Mouse (Mus musculus): ENCODE data around the gene Rora.

Rora gene

DNA sequence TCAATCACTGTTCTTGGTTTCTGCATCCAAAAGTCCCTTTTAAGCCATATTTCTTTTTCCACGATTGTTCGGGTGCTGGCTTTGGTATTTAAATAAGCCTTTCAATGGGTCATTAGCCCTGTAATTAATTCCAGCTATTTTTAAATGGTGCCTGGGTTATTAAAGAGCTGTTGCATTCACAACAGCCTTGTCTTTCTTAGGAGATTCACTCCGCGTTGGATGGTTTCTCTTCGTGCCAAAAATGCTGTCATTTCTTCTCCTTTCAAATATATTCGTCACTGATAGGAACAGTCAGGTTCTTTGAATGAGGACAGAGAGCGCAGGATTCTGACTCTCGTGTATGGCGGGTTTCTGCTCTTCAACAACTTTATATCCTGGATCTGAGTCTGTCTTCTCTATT, 673.5 kb downstream of the Rora start:
- DNase-seq: no peak

DNA sequence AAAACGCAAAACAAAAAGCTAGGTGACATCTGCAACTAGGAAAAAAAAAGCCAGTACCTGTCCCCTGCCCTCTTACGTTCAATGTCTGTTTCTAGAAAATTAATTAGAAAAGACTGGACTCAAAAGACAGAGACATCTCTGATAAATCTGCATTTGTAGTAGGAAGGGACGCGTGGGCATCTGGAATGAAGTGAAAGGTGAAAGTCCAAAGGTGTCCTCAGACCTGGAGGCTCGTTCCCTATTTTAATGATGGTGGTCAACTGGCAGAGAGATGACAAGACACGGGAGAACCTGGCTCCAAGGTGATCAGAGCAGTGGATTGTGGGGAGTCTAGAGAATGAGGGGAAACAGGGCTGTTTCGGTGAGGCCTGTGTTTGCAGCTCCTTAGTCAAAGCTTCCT, 674.0 kb downstream of the Rora start:
- DNase-seq: no peak

DNA sequence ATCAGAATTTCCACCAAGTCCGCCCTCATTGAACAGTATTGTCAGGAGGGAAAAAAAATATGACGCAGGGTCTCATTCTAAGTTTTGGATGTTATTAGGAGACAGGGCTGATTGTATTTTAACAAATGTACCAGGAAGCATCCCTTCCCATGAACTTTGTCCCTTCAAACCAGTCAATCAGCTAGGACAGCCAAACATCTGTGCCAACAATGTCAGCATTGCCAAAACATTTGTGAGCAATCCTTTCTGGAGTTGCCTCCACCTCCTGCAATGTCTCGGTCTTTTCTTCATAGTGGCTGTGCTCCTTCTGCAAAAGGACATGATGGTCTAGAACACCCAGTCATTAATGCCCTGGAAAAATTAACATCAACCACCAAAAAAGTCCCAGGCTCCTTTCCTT, 678.2 kb downstream of the Rora start:
- no peak for DNase-seq

DNA sequence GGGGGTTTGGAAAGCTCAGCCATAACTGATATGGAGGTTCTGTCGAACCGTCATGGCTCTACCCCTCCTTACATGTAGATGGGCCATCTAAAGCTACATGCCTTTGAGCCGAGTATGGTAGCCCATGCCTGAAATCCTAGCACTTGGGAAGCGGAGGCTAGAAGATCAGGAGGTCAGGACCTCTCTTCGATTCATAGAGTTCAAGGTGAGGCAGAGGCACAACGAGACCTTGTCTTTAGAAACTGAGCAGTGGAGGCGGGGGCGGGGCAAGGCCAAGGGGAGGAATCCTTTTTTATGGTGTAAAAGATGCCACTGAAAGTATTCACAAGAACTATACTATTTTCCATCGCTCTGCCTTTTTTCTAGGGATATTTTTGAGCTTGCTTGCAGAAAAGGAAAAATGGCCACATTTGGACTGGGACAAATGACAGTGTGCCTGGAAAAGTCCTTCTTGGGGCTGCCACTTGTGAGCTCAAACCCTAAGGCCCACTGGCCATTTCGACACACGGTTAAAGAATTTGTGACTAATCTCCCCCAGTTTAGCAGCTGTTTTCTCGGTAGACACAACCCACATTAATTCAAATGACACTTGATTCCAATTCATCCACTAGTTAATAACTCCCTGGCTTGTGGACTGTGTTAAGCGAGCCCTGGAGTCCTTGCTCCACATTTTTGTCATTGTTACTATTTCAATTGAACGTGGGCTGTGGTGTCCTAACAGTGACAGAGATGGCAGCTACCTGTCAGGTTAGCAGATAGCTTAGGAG, 679.4 kb downstream of the Rora start:
- no peak for DNase-seq

DNA sequence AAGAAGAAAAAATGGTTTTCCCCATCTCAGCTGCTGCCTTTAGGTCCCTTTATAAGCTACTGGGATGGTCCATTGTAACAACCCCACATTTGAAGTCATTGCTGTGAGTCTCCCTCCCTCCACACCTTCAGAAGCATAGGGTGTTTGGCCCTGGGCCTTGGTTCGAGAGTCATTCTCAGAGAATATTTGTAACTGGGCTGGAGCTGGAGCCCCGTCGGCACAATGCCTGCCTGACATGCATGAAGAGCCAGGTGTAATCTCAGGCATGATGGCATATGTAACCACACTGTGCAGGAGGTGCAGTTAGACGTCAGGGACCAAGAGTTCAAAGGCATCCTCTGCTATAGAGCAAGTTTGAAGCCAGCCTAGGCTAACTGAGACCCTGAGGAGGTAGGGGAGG, 680.1 kb downstream of the Rora start:
- no peak for DNase-seq

DNA sequence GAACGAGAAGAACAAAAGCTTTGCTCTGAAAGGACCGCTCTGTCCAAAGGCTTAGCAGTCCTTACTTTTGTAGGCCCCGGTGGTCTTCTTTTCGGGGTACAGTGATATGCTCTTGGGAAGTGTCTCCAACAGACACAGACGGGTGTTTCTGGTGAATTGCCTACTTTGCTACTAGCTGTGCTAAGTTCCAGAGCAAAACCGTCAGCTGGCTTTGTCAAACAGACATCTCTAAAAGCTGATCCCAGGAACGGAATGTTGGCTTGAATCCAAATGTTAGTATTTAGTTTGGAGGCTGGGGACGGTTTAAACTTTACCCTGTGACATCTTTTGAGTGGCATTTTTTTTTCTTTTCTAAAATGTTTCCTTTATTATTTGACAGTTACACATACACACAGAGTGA, 680.5 kb downstream of the Rora start:
- DNase-seq: no peak

DNA sequence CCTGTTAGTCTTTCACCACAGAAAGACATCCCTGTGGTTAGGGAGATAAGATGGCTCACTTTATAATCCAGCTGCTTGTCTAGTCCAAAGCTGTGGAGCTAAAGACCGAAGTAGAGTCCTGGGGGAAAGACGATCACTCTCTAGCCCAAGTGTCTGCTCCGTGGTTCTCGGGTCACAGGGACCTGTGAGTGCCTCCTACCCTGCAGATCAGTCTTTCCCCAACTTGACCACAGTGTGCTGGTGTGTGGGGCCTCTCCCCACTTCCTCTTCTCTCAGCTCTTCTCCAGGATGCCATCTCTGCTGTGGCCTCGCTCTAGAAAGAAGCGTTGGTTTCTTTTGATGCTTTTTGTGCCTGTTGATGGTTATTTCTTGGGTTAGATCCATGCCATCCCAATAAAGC, 682.5 kb downstream of the Rora start:
- no peak for DNase-seq

DNA sequence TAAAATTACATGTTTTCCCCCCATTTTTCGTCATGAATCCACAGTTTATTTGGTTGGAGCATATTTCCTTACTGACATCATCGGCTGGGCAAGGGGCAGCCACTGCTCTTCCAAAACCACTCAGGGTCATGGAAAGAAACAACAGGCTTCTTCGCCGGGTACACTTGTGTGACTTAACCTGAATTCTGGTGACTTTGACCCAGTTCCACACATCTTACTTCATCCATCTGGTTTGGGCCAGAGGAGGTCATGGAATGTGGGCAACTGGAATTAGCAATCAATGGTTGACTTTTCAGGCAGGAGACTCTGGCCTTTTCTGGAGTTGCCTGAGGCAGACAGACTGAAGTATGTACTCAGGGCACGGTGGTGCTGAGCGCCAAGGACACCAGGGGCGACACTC, 685.6 kb downstream of the Rora start:
- no peak for DNase-seq

DNA sequence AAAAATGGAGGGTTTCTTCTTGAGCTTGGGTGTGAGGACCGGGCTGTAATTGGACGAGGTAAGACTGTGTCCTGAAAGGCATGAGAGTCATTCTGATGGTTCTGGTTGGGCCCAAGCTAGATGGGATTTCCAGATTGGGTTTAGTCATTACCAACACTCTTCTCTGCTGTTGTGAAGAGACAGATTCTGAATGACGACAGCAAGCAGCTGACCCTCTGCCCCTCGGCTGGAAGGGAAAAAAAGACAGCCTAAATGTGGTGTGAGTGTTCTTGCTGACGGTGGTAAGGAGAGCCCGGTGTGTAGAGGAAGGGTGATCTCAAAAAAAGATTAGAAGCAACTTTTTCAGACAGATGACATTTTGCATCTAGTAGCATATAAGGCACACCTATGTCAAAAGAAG, 686.2 kb downstream of the Rora start:
- DNase-seq: no peak

DNA sequence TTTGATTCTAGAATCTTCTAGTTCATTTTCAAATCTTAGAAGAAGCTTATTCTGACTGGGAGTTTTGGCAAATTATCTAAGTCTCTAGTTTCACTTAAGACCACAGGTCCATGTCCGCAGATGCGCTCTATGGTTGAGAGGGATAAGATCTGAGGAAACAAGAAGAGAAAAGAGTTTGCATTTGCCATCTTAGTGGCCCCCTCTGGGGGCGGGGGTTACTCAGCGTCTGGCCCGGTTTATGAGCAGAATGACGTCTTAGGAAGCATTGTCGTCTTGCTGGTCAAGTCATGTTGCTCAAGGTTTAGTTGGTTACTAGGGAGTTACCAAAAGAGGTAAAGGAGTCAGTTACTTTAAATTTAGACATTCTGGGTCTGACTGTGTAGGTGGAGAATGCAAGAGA, 686.8 kb downstream of the Rora start:
- DNase-seq: no peak

DNA sequence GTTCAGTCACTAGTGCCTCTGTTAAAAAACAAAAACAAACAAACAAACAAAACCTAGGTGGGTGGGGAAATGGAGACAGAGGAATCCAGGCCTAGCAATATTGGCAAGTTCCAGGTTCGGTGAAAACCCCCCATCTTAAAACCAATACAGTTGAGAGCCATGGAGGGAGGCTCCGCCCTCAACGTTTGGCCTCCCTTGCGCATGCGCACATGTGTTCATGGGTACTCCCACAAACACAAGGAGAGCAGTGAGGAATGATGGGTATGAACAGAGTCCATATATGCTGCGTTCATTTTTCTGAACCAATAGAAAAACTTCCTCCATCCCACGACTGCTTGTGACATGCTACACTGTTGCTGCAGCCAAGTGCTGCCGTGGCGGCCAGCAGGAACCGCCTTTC, 690.3 kb downstream of the Rora start:
- no peak for DNase-seq

DNA sequence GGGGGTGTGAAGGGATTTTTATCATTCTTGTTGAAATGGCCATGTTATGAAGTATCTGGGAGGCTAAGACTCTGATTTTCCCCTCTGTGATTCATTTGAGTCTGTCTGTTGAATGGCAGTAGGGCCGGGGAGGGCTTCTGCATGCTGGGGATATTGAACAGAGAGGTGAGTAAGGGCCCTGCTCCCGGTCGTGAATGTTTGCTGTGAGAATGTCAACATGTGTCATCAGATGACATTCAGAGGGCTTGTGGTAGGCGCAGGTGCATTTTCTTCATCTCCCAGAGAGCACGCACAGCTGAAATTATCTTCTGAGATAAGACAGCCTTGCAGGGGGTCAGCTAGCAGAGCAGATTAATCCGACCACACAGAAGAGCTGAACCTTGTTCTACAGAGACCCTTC, 692.0 kb downstream of the Rora start:
- no peak for DNase-seq

DNA sequence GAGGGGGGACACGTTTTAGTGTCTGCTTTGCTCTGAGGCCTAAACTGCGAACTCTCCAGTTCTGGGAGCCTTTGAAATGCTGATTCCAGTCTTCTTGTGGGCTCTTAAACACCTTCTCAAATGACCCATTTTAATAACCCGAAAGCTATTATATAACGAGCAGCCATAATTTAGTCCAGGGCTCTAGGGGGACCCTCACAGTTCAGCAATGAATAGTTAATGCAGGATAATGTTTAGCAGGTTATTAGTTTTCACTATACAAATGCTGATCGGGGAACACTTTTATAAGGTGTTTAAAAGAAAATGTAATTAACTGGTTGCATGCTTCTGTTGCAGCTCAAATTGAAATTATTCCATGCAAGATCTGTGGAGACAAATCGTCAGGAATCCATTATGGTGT, 694.2 kb downstream of the Rora start:
- DNase-seq: no peak

DNA sequence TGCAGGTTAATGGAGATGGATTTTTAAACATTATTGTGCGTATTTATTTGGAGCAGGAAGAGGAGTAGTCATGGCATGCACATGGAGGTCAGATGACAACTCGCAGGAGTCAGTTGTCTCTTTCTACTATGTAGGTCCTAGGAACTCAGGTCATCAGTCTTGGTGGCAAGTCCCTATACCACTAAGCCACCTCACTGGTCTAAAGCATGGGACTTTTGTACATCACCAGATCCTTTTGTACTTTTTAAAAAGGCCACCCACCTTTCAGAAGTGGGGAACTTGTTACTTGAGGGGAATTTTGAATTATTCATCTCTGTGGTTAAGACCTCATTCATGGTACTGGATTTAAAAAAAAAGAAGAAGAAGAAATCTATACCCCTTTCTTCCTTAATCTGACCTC, 696.0 kb downstream of the Rora start:
- no peak for DNase-seq

DNA sequence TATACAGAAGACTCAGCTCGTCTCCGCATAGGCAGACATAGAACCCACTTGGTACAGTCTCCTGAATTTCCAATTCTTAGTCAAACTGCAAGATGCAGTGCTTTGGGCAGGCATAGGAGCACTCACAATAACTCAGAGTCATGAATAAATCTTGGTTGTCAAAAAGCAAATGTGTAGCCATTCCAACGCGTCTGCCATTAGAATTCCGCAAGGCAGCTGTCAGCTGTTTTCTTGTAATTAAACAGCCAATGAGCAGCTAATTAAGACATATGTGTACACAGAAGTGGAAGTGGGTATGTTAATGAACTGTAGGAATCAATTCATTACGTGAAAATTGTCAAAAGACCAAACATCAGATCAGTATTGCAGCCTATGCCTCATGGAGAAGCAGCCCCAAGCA, 700.6 kb downstream of the Rora start:
- DNase-seq: no peak

DNA sequence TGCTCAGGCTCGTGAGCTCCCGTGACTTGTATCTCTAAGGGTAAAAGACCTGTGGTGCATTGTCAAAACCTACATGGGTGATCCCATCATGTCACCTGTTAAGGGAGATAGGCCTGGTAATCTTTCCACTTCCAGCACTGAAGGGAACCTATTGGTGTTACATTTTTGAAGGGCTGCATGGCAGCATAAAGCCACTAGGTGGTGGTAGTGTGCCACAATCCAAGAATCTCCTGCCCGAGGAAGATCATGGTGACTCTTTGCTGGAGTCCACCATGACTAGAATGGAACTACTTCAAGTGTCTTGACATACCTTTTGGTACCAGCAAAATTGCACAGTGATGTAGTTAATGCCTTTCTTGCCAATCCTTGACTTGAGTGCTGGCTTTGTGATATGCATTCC, 704.2 kb downstream of the Rora start:
- DNase-seq: peak in 1 of 2 experiments; percentile 66

DNA sequence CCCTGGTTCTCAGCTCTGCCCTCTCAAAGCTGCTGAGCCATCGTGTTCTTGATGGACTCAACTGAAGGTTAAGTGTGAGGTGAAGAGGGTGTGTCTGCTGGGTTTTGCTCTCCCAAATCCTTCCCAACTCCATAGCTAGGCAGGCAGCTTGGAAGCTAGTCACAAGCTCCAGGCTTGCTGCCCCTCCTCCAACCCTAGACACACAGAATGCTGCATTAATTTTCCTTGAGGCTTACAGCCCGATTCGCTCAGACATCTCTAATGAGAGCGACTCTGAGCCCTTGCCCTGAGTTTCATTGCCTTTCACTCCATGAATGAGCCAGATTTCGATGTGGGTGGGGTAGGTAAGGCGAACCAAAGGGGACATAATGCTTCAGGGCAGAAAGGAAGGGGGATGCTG, 705.2 kb downstream of the Rora start:
- DNase-seq: no peak

DNA sequence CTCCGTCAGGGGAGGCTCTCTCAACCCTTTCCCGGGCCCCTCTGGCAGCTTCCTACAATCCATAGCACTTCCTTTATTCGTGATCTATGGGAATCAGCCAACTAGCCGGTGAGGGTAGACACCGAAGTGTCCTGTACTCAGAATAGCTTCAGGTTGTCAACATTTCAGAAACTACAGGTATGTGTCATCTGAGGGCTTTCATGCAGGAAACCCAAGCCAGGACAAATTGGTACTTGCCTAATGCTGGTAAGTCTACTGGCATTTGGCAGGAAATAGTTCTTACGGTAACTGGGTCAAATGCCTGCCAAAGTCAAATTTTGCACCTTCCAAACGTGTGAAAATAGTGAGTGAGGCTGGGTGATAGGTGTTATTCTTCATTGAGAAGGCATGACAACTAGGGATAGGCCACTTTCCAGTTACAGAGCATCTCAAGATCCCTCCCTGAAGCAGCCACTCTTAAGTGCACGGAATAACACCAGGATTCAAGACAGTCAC, 708.4 kb downstream of the Rora start:
- DNase-seq: no peak

DNA sequence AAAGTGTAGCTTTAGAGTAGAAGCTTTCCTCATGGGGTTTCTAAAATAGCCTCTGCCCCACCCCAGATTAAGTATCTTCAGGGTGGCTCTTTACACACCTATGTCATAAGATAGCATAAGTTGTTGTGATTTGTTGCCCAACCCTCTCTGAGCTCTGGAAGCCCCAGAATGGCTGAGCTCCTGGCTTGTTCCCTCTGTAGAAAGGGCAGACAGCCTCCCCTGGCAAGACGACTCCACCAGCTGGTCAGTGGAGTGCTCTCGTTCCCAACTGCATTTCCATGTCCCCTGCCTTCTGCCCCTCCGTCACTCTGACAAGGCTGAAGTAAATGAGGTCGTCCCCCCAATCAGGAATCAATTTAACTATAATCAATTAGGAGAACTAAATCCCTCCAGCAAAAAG, 709.2 kb downstream of the Rora start:
- DNase-seq: no peak

DNA sequence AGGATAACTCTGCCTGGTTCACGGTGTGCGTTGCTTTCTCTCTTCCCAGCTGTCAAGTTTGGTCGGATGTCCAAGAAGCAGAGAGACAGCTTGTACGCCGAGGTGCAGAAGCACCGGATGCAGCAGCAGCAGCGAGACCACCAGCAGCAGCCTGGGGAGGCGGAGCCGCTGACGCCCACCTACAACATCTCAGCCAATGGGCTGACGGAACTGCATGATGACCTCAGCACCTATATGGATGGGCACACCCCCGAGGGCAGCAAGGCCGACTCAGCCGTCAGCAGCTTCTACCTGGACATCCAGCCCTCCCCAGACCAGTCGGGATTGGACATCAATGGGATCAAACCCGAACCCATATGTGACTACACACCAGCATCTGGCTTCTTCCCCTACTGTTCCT, 710.5 kb downstream of the Rora start:
- no peak for DNase-seq

DNA sequence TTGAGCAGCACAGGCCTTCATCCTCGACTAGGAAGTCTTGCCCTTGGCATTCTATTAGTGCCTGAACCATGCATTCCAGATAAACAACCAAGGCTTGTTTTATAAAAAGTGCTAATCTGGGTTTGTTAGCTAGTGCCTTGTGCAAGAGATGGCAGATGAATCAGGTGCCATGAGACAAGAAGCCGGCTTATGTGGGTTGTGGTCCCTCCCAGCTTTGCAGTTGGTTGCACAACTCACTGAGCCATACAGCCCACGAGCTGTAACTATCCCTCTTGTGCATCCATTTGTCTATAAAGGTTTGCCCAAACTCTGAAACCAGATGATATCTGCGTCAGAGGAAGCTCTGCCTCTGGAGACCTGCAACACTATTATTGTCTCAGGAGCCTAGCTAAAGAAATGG, 713.5 kb downstream of the Rora start:
- no peak for DNase-seq

DNA sequence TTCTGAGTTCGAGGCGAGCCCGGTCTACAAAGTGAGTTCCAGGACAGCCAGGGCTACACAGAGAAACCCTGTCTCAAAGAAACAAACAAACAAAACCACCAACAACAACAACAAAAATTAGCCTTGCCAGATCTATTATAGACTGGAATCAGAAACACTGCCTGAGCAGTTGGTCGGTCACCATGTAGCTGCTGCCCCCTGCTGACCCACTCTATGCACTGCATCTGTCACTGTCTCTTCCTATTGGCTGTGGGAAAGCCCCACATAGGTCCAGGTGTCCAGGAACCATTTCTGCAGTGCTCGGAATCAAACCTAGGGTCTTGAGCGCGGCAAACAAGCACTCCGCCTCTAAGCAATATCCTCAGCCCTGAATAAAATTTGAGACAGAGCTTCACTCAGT, 714.5 kb downstream of the Rora start:
- peak; percentile 53 to 71 for DNase-seq

DNA sequence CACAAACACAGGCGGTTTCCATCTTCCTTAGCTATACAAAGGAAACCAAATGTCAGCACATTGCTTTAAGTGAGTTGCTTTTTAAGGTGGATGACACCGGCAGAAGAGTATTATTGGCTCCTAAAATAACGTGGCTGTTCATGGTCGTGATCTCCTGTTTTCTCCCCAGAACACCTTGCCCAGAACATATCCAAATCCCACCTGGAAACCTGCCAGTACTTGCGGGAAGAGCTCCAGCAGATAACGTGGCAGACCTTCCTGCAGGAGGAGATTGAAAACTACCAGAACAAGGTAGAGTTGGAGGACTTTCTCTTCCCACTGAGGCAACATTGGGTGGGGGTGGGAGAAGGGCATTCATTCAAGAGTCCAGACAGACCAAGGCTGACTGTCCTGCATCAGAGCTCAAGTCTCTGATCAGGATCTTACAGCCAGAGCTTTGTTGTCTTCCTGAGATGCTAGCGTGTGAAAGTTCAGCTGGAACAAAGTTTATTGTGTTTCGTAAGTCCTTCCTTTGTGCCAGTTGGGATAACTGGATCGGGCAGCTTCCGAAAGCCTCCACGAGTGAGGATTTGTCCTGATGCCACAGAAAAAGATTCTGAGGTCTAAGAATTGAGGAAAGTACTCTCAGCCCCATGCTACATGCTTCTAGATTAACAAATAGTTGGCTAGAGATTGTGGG, 717.6 kb downstream of the Rora start:
- no peak for DNase-seq

DNA sequence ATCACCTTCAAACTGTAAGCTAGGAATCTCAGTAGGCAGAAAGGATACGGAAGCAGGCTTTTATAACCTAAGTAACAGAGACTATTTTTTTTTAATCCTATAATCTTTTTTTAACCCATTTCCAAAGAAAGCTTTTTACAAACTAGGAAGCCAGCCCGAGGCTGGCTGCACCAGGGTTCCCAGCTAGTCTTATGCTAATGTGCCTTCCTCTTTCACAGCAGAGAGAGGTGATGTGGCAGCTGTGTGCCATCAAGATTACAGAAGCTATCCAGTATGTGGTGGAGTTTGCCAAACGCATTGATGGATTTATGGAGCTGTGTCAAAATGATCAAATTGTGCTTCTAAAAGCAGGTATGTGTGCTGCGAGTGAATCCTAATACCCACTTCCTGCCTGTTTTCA, 719.3 kb downstream of the Rora start:
- no peak for DNase-seq
